Mouse (Mus musculus) gonadal fat pad, adult 2 months (tissue): ENCODE results near the gene Stub1. TPM values are rescaled to one million over a fixed set of nuclear protein-coding genes. Genes with fewer than 3 reads are reported as not detected.

Source experiments
- DNase-seq: peaks from one replicate; pipeline ENCODE4 v3.0.0-alpha.2; 2012; ENCODE audit warnings: low read depth
- polyA plus RNA-seq: library from polyadenylated mRNA; depleted of rRNA; stranded (reverse); fragments of >200 nt; gene quantifications from 2 replicates; pipeline ENCODE4 v1.2.3, GENCODE M21; 2012

The Stub1 gene
- polyA plus RNA-seq, 1 experiment: 219 TPM

- peak; percentile 70 for DNase-seq
Observed at GRCm38 (mm10) chr17:25868601-25869191, 35.5 kb upstream of the Stub1 start, which contains the start of gene Mcrip2. TSS of gene Mcrip2 (minus strand) at chr17:25868764.

DNA sequence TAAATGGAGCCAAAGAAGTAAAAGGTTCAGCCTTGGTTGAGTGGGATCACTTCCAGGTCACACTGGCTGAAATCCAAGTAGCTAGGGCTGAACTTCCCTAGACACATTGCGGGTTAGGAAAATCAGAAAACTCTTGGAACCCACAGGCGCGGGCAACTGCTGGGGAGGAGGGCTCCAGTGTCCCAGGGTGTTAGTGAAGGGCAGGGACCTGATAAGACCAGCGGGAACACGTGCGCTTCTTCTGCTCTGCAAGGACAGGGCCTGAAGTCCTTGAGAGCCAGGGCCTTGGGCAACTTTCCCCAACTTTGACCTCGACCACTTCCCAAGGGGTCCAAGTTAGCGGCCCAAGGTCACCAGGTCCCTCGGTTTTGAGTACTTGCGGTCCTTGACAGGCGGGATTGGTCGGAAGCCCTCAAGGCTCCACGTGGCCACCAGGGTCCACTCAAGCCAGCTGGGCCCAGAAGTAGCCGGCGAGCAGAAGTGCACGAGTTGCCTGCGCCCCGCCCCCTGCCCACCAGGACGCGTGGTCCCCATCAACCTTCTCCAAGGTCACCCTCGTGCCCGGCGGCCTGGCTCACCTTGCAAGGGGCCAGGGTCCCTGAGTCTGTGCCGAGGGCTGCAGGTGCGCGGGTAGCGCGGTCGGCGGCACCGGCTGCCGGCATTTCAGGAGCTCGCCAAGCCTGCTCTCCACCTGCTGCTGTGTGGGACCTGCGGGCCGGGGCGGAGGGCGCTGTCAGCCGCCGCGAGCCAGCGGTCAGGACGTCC is 34.8 kb upstream of the Stub1 start:
- no peak for DNase-seq

DNA sequence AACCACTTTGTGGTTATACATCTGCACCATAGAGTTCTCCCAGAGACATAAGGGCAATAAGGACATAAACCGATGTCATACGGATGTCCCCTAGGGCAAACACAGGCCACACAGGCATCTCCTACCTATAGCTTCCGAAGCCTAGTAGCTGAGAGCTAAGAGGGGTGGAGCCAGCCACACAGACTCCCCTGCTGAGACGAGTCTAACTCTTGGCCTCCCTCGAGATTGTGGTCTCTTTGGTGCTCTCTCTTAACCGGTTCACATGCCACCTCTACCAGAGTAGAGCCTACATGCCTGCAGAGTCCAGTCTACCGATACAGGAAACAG is 34.3 kb upstream of the Stub1 start:
- no peak for DNase-seq

- DNase-seq: no peak
Observed at GRCm38 (mm10) chr17:25866172-25866571, 33.0 kb upstream of the Stub1 start.

DNA sequence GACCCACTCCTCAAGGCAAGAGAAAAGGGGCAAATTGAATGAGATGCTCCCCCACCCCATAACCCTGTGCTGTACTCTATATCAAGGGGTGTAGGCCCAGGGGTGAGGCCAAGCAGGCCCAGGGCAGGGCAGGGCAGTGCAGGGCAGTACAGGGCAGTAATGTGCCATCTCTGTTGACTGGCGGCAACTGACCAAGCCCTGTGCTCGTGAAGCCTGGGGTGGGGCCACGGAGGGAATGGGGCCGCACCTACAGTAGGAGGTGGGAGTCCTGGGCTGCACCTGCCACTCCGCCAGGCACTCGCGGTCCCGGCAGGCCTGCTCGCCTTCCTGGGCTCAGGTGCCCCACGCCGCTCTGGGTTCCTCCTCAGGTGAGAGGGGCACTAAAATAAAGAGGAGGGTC is 32.1 kb upstream of the Stub1 start:
- DNase-seq: no peak

DNA sequence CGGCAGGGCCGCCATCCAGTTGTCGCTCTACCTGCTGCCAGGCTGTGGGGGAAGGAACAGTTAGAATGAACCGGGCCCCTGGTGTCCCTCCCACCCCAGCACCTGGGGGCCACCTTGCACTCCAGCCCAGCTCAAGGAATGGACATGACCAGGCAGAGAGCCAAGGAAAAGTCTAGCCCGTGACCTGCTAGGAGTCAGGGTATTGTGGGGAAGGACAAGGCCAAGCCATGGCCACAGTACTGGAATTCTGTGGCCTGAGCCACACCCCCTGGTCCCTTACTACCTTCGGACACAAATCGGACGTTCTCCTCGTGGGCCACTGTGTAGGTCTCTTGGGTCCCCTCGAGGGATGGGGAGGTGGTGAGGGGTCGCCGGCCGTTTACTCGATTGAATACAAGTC is 31.1 kb upstream of the Stub1 start:
- DNase-seq: no peak

DNA sequence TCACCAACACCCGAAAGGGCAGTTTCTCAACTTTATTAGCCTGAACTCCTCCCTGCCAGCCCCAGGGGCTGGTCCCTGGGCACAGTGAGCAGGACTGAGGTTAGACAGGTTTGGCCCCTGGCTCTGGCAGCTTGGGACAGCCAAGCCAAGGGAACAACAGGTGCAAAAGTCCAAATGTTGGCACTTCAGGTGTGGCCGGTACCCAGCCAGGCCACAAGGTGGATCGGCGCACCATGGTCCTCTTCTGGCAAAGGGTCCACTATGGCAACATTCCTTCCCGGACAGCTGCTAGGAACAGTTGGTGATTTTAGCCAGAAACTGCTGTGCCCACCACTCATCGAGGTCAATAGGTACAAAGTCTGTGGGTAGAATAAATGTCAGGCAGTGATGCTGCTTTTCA is 30.5 kb upstream of the Stub1 start:
- no peak for DNase-seq

GRCm38 (mm10) chr17:25861704-25862612 is 28.8 kb upstream of the Stub1 start:
- DNase-seq: no peak

- DNase-seq: no peak
Observed at GRCm38 (mm10) chr17:25860832-25861703, 27.9 kb upstream of the Stub1 start, which contains the start of gene Wdr90. TSS of gene Wdr90 (minus strand) at chr17:25861501.

- no peak for DNase-seq
Observed at GRCm38 (mm10) chr17:25860229-25860628, 27.0 kb upstream of the Stub1 start.

GRCm38 (mm10) chr17:25844396-25844901 is 11.2 kb upstream of the Stub1 start, which contains the start of gene Rhot2:
TSS of gene Rhot2 (minus strand) at chr17:25844851.
- no peak for DNase-seq

GRCm38 (mm10) chr17:25843636-25844395 is 10.6 kb upstream of the Stub1 start:
- DNase-seq: no peak

DNA sequence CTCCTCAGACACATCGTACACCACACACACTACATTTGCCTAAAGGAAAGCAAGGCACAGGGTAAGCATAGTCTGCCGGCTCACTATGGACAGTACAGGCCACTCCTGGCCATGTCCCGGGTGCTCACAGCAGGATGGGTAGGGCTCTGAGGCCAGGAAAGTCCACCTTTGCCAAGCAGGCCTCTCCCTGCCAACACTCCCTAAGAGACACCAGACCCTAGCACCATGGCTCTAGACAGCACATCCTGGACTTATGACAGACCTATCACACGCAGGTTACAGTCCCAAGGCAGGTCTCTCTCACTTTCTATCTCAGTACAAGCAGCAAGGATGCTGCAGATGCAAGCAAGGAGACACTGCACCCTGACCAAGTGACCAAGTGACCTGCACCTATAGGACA is 9.9 kb upstream of the Stub1 start:
- no peak for DNase-seq

DNA sequence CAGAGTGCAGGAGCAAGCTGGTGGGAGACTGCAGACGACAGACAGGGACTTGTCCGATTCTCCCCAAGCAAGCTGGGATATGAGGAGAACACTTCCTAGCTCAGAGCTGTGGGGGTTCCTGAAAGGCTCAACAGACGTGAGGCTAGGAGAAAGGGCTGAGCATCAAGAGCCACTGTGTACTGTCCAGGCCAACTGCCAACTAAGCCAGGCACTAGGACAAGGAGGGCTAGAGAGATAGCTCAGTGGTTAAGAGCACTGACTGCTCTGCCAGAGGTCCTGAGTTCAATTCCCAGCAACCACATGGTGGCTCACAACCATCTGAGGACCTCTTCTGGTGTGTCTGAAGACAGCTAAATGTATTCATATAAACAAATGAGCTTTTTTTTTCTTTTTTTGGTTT is 9.3 kb upstream of the Stub1 start:
- DNase-seq: no peak

DNA sequence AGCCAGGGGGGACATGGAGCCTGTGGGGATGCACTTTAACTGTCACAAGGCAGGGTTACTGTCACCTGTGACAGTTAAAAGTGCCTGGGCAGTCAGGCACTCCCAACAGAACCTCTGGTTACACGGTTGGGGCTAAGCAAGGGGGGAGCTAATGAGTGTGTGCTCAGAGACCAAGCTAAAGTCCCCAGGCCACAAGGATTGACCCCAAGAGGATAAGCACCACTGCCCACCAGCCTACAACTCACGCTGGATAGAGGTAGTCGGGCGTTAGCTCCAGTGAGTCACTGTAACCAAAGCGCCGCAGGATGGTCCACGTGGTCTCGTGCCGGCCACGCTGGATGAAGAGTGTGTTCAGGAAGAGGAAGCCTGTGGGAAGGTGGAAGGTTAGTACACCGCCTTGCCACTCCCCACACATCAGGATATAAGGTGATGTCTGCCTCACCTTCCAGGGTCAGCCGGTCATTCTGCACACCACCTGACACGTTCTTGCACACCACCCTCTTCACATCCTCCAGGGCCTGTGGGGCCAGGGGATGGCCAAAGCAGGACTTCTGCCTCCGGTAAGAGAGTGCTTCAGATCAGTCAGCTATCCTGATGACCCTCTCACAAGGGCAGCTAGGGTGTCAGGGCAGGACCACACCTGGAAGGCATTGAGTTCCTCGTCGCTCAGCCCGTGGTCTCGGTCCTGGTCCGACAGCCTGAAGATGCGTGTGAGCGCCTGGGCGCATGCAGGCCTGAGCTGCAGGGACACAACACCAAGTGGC is 8.1 kb upstream of the Stub1 start, which contains the start of gene Gm20683:
Gene Gm20683 (minus strand): TSS at position 647 of the 764 bp plus-strand sequence.
- no peak for DNase-seq

GRCm38 (mm10) chr17:25840519-25840918 is 7.3 kb upstream of the Stub1 start:
- DNase-seq: no peak

GRCm38 (mm10) chr17:25839455-25840235 is 6.4 kb upstream of the Stub1 start:
- no peak for DNase-seq

GRCm38 (mm10) chr17:25838904-25839303 is 5.7 kb upstream of the Stub1 start:
- no peak for DNase-seq

DNA sequence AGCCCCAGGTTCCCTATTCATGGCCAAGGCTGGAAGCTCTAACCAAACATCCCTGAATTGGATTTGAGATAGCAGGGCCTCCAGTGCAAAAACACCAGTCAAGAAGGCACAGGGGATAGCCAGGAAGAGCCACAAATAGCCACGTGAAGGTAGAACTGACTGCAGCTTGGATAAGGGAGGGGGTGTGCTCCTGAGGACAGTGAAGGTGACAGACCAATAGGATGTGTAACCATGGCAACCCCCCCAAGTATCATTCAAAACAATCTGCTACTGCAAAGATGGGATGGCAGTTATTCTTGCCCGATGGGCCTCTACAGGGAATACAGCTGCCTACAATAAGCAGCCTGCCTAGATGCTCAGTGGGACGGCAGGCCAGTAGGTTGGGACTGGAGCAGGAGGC is 4.3 kb upstream of the Stub1 start:
- DNase-seq: no peak
